Mouse (Mus musculus) CH12.LX (cell line): Measurements from ENCODE around the gene Uso1. TPM values are rescaled to one million over a fixed set of nuclear protein-coding genes. Genes with fewer than 3 reads are reported as not detected.
"Not testable (repeated sequence)": the region's sequence is repeated elsewhere in the genome, so short reads cannot be mapped to it uniquely, and the experiment has no call there.

Source experiments
- DNase-seq: peaks from one replicate; pipeline ENCODE4 v3.0.0-alpha.2; 2013; ENCODE audit errors: extremely low read depth
- H3K27ac ChIP-seq: 2 replicates; pipeline ENCODE4 v1.5.1; 2012; ENCODE audit warnings: low read depth, mild to moderate bottlenecking, control low read depth, moderate library complexity; ENCODE audit not compliant: insufficient read depth
- H3K27me3 ChIP-seq: replicated peaks from 2 replicates; pipeline ENCODE3; 2012; ENCODE audit warnings: inconsistent platforms
- H3K36me3 ChIP-seq, 2 experiments: replicated peaks in 1 of 2; 2 replicates each; pipeline versions ENCODE3 to v1.6.1; 2012; ENCODE audit warnings: inconsistent platforms in 1 of 2, low read length in 1 of 2, mild to moderate bottlenecking in 1 of 2, mixed read lengths in 1 of 2, moderate library complexity in 1 of 2; ENCODE audit not compliant: control insufficient read depth in 1 of 2, insufficient read depth in 1 of 2
- H3K4me1 ChIP-seq, 2 experiments: 2 replicates each; pipeline ENCODE4 v1.6.1; 2012; ENCODE audit warnings: inconsistent platforms in 1 of 2, moderate library complexity in 1 of 2; ENCODE audit not compliant: insufficient read depth in 2 of 2, control insufficient read depth in 1 of 2
- H3K4me2 ChIP-seq: 2 replicates; pipeline ENCODE4 v1.6.1; 2012; ENCODE audit warnings: low read depth, mild to moderate bottlenecking, control low read depth; ENCODE audit not compliant: poor library complexity, insufficient read depth, severe bottlenecking
- H3K4me3 ChIP-seq, 3 experiments: fragments of 150-350 bp in 1 of 3; sonication (generic) in 1 of 3; replicated peaks in 1 of 3; 2 replicates each; pipeline versions ENCODE3 to v1.5.1; 2011 to 2012; ENCODE audit warnings: low read depth in 2 of 3, low read length in 2 of 3, mild to moderate bottlenecking in 2 of 3, moderate library complexity in 2 of 3, control low read depth in 1 of 3, improper control_type of control experiment in 1 of 3, inconsistent platforms in 1 of 3, mixed read lengths in 1 of 3; ENCODE audit not compliant: poor library complexity in 1 of 3
- H3K79me2 ChIP-seq: replicated peaks from 2 replicates; pipeline ENCODE4 v1.6.1; 2012; ENCODE audit warnings: mild to moderate bottlenecking, moderate library complexity; ENCODE audit not compliant: control insufficient read depth, poor library complexity, insufficient read depth, severe bottlenecking; ENCODE audit errors: extremely low read depth
- H3K9ac ChIP-seq: 2 replicates; pipeline ENCODE4 v1.6.1; 2012; ENCODE audit warnings: low read depth, mild to moderate bottlenecking, control low read depth, moderate library complexity; ENCODE audit not compliant: insufficient read depth
- H3K9me3 ChIP-seq: replicated peaks from 2 replicates; pipeline ENCODE3; 2012; ENCODE audit warnings: low read length, inconsistent platforms, mixed read lengths
- BHLHE40 ChIP-seq: IDR thresholded peaks from 2 replicates; pipeline ENCODE4 v1.6.1; 2011; ENCODE audit warnings: mild to moderate bottlenecking, low read depth, low read length, improper control_type of control experiment
- CHD1 ChIP-seq: IDR thresholded peaks from 2 replicates; pipeline ENCODE4 v1.6.1; 2012; ENCODE audit warnings: low read depth, low read length, improper control_type of control experiment, inconsistent platforms
- E2F4 ChIP-seq: IDR thresholded peaks from 2 replicates; pipeline ENCODE4 v1.6.1; 2011; ENCODE audit warnings: low read depth, low read length, improper control_type of control experiment; ENCODE audit not compliant: insufficient replicate concordance
- ELF1 ChIP-seq: IDR thresholded peaks from 2 replicates; pipeline ENCODE4 v1.6.1; 2014; ENCODE audit warnings: low read depth, mild to moderate bottlenecking, inconsistent platforms, low read length, improper control_type of control experiment
- EP300 ChIP-seq: IDR thresholded peaks from 2 replicates; pipeline ENCODE4 v1.6.1; 2011; ENCODE audit warnings: low read length, improper control_type of control experiment
- MAX ChIP-seq: IDR thresholded peaks from 2 replicates; pipeline ENCODE4 v1.6.1; 2011; ENCODE audit warnings: low read length, improper control_type of control experiment
- MAZ ChIP-seq: IDR thresholded peaks from 2 replicates; pipeline ENCODE4 v1.6.1; 2012; ENCODE audit warnings: low read depth, mild to moderate bottlenecking, inconsistent platforms, low read length, improper control_type of control experiment, moderate library complexity
- MXI1 ChIP-seq: IDR thresholded peaks from 2 replicates; pipeline ENCODE4 v1.6.1; 2011; ENCODE audit warnings: mild to moderate bottlenecking, low read depth, low read length, improper control_type of control experiment
- RAD21 ChIP-seq: IDR thresholded peaks from 2 replicates; pipeline ENCODE4 v1.6.1; 2011; ENCODE audit warnings: low read depth, mild to moderate bottlenecking, low read length, improper control_type of control experiment, moderate library complexity
- RCOR1 ChIP-seq: conservative IDR thresholded peaks from 2 replicates; pipeline ENCODE4 v1.6.1; 2012; ENCODE audit warnings: low read depth, mild to moderate bottlenecking, inconsistent platforms, low read length, improper control_type of control experiment
- SIN3A ChIP-seq: IDR thresholded peaks from 2 replicates; pipeline ENCODE4 v1.6.1; 2012; ENCODE audit warnings: low read length, improper control_type of control experiment, inconsistent platforms
- TBP ChIP-seq: conservative IDR thresholded peaks from 2 replicates; pipeline ENCODE4 v1.6.1; 2011; ENCODE audit warnings: low read depth, low read length, improper control_type of control experiment
- UBTF ChIP-seq: IDR thresholded peaks from 2 replicates; pipeline ENCODE4 v1.6.1; 2012; ENCODE audit warnings: low read depth, mild to moderate bottlenecking, inconsistent platforms, low read length, improper control_type of control experiment, moderate library complexity
- ZC3H11A ChIP-seq: IDR thresholded peaks from 2 replicates; pipeline ENCODE4 v1.6.1; 2012; ENCODE audit warnings: low read depth, mild to moderate bottlenecking, inconsistent platforms, low read length, improper control_type of control experiment
- ZNF384 ChIP-seq: IDR thresholded peaks from 2 replicates; pipeline ENCODE4 v1.6.1; 2012; ENCODE audit warnings: low read depth, low read length, improper control_type of control experiment, inconsistent platforms
- dilution Hi-C: fragments of 300-500 bp; cut with MboI; formaldehyde crosslinking; loops from 2 replicates; pipeline ENCODE4 v1.14.3; 2020; ENCODE audit warnings: low sequenced_read_pairs; ENCODE audit not compliant: extremely low pct_unique_long_range_greater_than_20kb, extremely low pct_ligation_motif_present
- in situ Hi-C: fragments of 300-500 bp; cut with MboI; formaldehyde crosslinking; loops from 3 replicates; pipeline ENCODE4 v1.14.3; 2019; ENCODE audit warnings: low sequenced_read_pairs, low pct_ligation_motif_present, low pct_unique_long_range_greater_than_20kb, mixed read lengths
- polyA plus RNA-seq: library from polyadenylated mRNA; unstranded; fragments of >175 nt; gene quantifications from 2 replicates; pipeline ENCODE4 v1.2.1, GENCODE M21; 2012; ENCODE audit warnings: low read depth; ENCODE audit not compliant: insufficient read length
- total RNA-seq, 2 experiments: library from RNA; depleted of rRNA; stranded (reverse); fragments of 300-350 nt in 1 of 2; fragments of >200 nt in 1 of 2; gene quantifications; 2 replicates each; pipeline ENCODE4 v1.2.3; 2012 to 2014

Gene Uso1
- total and polyA plus RNA-seq, 3 experiments = 19.9 to 63.7 (median 20.9) TPM

GRCm38 (mm10) chr5:92130040-92130682 is 7.6 kb upstream of the Uso1 start:
- Histone ChIP-seq H3K4me1 (peaks cover 0 to 28% of the 10 kb centered on the region in 2 experiments; a peak in 3 of 4 replicates), H3K27me3 (no peaks in the 10 kb centered on the region), H3K4me2 (no peak overlapping the region), H3K27ac (no peak overlapping the region), H3K79me2 (no peaks in the 10 kb centered on the region), H3K9me3 (no peaks in the 10 kb centered on the region), H3K9ac (no peak overlapping the region), H3K4me3 (no peak overlapping the region), H3K36me3 (peaks cover 0 to 26% of the 10 kb centered on the region in 2 experiments)
- TF ChIP-seq SIN3A = no peak
- no peak for TF ChIP-seq CHD1
- no peak for TF ChIP-seq EP300
- TF ChIP-seq ELF1 = no peak
- no peak for TF ChIP-seq RCOR1
- no peak for TF ChIP-seq ZNF384
- TF ChIP-seq TBP = no peak
- no peak for TF ChIP-seq MAZ
- no peak for TF ChIP-seq MAX
- TF ChIP-seq ZC3H11A = no peak
- TF ChIP-seq E2F4 = no peak
- no peak for TF ChIP-seq BHLHE40
- TF ChIP-seq RAD21 = no peak
- no peak for TF ChIP-seq UBTF
- in situ Hi-C loops = no loop called here
- DNase-seq = no peak
- dilution Hi-C loops = no loop called here

- in situ Hi-C loops (no loop called here), dilution Hi-C loops (no loop called here)
- TF ChIP-seq MXI1 (no peak), E2F4 (no peak)
- Histone ChIP-seq H3K79me2 (no peaks in the 10 kb centered on the region), H3K27me3 (no peaks in the 10 kb centered on the region), H3K9me3 (no peaks in the 10 kb centered on the region), H3K4me3 (no peak overlapping the region), H3K9ac (no peak overlapping the region), H3K4me1 (peaks cover 4 to 38% of the 10 kb centered on the region in 2 experiments), H3K27ac (no peak overlapping the region), H3K36me3 (peaks cover 0 to 23% of the 10 kb centered on the region in 2 experiments), H3K4me2 (no peak overlapping the region)
- DNase-seq = no peak
These were observed 5.6 kb upstream of the Uso1 start for GRCm38 (mm10) chr5:92132127-92132526.

GRCm38 (mm10) chr5:92133006-92133405 is 4.7 kb upstream of the Uso1 start:
- peaks cover 4 to 29% of the 10 kb centered on the region in 2 experiments for H3K4me1 ChIP-seq
- H3K4me3 ChIP-seq = not testable (repeated sequence)

More at GRCm38 (mm10) chr5:92133006-92133405, 4.7 kb upstream of the Uso1 start:
- dilution Hi-C loops, H3K9ac ChIP-seq, in situ Hi-C loops, DNase-seq, H3K27me3 ChIP-seq, H3K9me3 ChIP-seq, H3K79me2 ChIP-seq, H3K4me2 ChIP-seq, H3K27ac ChIP-seq: not testable (repeated sequence)
- peaks cover 0 to 23% of the 10 kb centered on the region in 2 experiments for H3K36me3 ChIP-seq
